Mouse (Mus musculus) G1E (cell line): ENCODE results near the gene Vcpkmt. TPM values are rescaled to one million over a fixed set of nuclear protein-coding genes. Genes with fewer than 3 reads are reported as not detected.

Experiments
- ATAC-seq: 2 replicates; pipeline ENCODE4 v1.8.0; 2016; ENCODE audit warnings: mild to moderate bottlenecking; ENCODE audit not compliant: insufficient number of reproducible peaks, poor library complexity, low FRiP score, severe bottlenecking; ENCODE audit errors: extremely low read depth
- DNase-seq: peaks from one replicate; pipeline ENCODE4 v3.0.0; 2012; ENCODE audit warnings: low spot score
- H3K27me3 ChIP-seq: 2 replicates; pipeline ENCODE4 v1.6.1; 2012; ENCODE audit warnings: mild to moderate bottlenecking, low read length, inconsistent platforms; ENCODE audit not compliant: insufficient read depth
- H3K36me3 ChIP-seq: replicated peaks from 2 replicates; pipeline ENCODE3; 2012; ENCODE audit warnings: mild to moderate bottlenecking, inconsistent platforms
- H3K4me1 ChIP-seq: 2 replicates; pipeline ENCODE4 v1.6.1; 2012; ENCODE audit warnings: low read depth, low read length, inconsistent platforms, mixed read lengths; ENCODE audit not compliant: insufficient read depth
- H3K4me3 ChIP-seq: 2 replicates; pipeline ENCODE4 v1.5.1; 2012; ENCODE audit warnings: low read depth, mild to moderate bottlenecking, inconsistent platforms, low read length, moderate library complexity, mixed read lengths
- H3K9me3 ChIP-seq: replicated peaks from 2 replicates; pipeline ENCODE4 v1.6.1; 2012; ENCODE audit warnings: inconsistent platforms
- CTCF ChIP-seq: IDR thresholded peaks from 2 replicates; pipeline ENCODE4 v1.5.1; 2012; ENCODE audit warnings: low read depth, low read length, inconsistent platforms, mixed read lengths
- GATA1 ChIP-seq: IDR thresholded peaks from 2 replicates; pipeline ENCODE4 v1.6.1; 2012; ENCODE audit warnings: borderline replicate concordance, low read length, inconsistent platforms, mixed read lengths
- GATA2 ChIP-seq: IDR thresholded peaks from 2 replicates; pipeline ENCODE4 v1.6.1; 2012; ENCODE audit warnings: low read depth, low read length, inconsistent platforms, borderline replicate concordance
- POLR2AphosphoS5 ChIP-seq: IDR thresholded peaks from 2 replicates; pipeline ENCODE4 v1.6.1; 2012; ENCODE audit warnings: low read depth, low read length, inconsistent platforms; ENCODE audit not compliant: insufficient replicate concordance
- TAL1 ChIP-seq: conservative IDR thresholded peaks from 2 replicates; pipeline ENCODE4 v1.6.1; 2012; ENCODE audit warnings: low read depth, low read length, inconsistent platforms, mixed read lengths
- polyA plus RNA-seq: library from polyadenylated mRNA; stranded (reverse); fragments of >175 nt; gene quantifications from 2 replicates; pipeline ENCODE4 v1.2.3, GENCODE M21; 2012
- total RNA-seq, 2 experiments: library from RNA; stranded (forward) in 1 of 2; stranded (reverse) in 1 of 2; fragments of 200-1000 nt in 1 of 2; fragments of >200 nt in 1 of 2; fragmentation: Nextera tagmentation in 1 of 2; gene quantifications; 2 replicates each; pipeline ENCODE4 v1.2.3; 2014 to 2017

Vcpkmt gene
- total and polyA plus RNA-seq, 3 experiments = 25.7 to 49.4 (median 34.8) TPM

DNA sequence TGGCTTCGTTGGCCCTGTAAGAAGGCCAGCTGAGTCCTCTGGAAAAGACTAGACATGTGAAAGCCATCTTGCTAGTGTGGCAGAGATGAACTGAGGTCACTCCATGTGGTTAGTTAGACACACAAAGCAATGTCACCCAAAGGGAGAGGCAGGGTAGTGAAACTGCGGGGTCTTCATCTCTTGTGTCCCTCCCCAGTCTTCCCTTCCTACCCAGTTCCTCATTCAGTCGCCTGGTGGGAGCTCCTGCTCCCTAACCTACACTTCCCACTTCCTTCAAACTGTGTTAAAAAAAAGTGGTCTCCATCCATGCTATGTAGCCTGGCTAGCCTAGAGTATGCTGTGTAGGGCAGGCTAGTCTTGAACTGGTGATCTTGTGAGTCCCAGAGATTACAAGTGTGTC lies 50.3 kb downstream of the Vcpkmt start:
- TF ChIP-seq GATA1 (no peak), GATA2 (no peak), POLR2AphosphoS5 (no peak), CTCF (no peak), TAL1 (no peak)
- Histone ChIP-seq H3K27me3 (peaks cover 36% of the 10 kb centered on the region), H3K4me3 (no peak overlapping the region), H3K4me1 (no peaks in the 10 kb centered on the region), H3K9me3 (no peaks in the 10 kb centered on the region), H3K36me3 (no peaks in the 10 kb centered on the region)
- ATAC-seq (no peak), DNase-seq (no peak)

- Histone ChIP-seq H3K4me1 (no peaks in the 10 kb centered on the region), H3K4me3 (no peak overlapping the region), H3K9me3 (no peaks in the 10 kb centered on the region), H3K36me3 (no peaks in the 10 kb centered on the region), H3K27me3 (peaks cover 32% of the 10 kb centered on the region)
- DNase-seq = no peak
- no peak for ATAC-seq
- TF ChIP-seq GATA1 = no peak
- TF ChIP-seq GATA2 = no peak
- no peak for TF ChIP-seq TAL1
- no peak for TF ChIP-seq CTCF
- no peak for TF ChIP-seq POLR2AphosphoS5
These were observed 50.7 kb downstream of the Vcpkmt start for GRCm38 (mm10) chr12:69532091-69532490.

DNA sequence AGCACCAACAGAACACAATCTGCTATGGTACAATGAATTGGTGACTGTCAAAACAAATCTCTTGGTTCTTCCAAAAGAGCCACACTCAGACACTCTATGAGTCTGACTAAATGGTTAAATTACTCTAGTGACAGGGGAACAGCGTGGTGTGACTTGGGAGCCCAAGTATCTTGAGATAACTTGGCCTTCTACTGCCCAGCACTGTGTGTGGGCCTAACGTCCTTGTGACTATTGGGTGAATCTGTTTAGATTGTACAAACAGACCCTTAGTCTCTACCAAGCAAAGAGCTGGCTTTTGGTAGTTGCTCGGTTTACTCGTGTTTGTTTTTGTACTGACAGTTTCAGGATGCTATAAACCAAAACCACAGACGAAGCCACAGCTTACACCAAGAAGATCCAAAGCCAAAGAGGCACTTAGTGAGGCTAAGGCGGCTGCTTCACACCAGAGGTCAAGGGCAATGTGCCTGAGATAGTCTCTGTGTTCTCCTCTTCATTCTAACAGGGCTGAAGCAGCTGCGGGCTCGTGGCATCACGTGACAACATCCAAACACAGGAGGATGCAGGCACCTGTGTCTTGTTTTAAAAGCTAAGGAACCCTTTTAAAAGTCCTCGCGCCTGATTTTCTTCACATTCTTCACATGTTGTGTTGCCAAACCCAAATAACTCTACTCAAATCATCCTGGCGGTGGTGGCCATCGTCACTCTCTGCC lies 53.0 kb downstream of the Vcpkmt start:
- DNase-seq = no peak
- TF ChIP-seq POLR2AphosphoS5 (no peak), GATA1 (no peak), GATA2 (no peak), TAL1 (no peak), CTCF (no peak)
- no peak for ATAC-seq
- Histone ChIP-seq H3K36me3 (no peaks in the 10 kb centered on the region), H3K4me1 (no peaks in the 10 kb centered on the region), H3K9me3 (no peaks in the 10 kb centered on the region), H3K4me3 (no peak overlapping the region), H3K27me3 (peaks cover 24% of the 10 kb centered on the region)

DNA sequence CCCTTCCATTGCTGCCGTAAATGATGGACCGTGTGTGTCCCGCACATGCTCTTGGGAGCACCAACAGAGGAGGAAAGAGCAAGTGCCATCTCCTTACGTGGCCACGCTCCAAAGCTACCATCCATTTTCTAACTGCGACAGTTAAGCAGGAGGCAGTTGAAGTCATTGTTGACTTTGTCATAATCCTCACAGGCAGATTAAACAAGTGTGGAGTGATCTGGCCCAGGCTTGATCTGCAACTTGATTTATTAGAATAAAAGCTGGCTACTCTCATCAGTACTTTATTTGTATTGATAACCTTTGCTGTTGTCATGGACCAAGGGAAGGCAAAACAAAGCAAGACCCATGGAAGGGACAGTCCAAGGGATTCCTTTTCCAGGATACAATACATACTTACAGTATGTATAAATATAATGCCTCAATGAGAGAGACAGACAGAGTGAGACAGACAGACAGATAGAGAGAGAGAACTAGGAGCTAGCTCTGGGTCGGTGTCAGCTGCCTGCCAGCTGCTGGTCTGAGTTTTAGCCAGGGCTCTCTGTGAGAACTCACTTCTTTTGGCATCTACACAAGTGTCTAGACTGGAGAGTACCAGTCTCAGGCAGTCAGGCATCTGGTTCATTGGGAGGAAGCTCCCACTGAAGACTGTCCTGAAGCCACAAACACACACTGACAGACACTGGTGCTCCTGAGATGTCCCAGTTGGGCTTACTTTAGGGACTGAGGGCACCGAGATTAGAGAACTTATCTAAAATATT lies 54.4 kb downstream of the Vcpkmt start:
- no peak for ATAC-seq
- H3K27me3 ChIP-seq = peaks cover 29% of the 10 kb centered on the region

More for the DNA sequence above, 54.4 kb downstream of the Vcpkmt start:
- H3K4me1 ChIP-seq = no peaks in the 10 kb centered on the region
- H3K4me3 ChIP-seq = no peak overlapping the region
- no peaks in the 10 kb centered on the region for H3K36me3 ChIP-seq
- DNase-seq = no peak
- TF ChIP-seq TAL1 (no peak), POLR2AphosphoS5 (no peak), CTCF (no peak), GATA2 (no peak), GATA1 (no peak)
- H3K9me3 ChIP-seq = no peaks in the 10 kb centered on the region

Other genes starting within 250 kb of the Vcpkmt start
- gene Nemf, start 225.9 kb downstream of the Vcpkmt start, total RNA-seq (2014; fragmentation: Nextera tagmentation) = 149 and 150 TPM in 2 replicates
- 103 and 128 TPM in 2 replicates for gene Nemf, start 225.9 kb downstream of the Vcpkmt start, total RNA-seq (2017)
- 2.9 and 4.9 TPM in 2 replicates for gene Nemf, start 225.9 kb downstream of the Vcpkmt start, polyA plus RNA-seq
- gene Arf6, start 210.9 kb downstream of the Vcpkmt start, total RNA-seq (2014; fragmentation: Nextera tagmentation) = 179 and 195 TPM in 2 replicates
- gene Arf6, start 210.9 kb downstream of the Vcpkmt start, total RNA-seq (2017) = 123 and 153 TPM in 2 replicates
- gene Arf6, start 210.9 kb downstream of the Vcpkmt start, polyA plus RNA-seq = 360 and 373 TPM in 2 replicates
- gene Gm9887, start 210.6 kb downstream of the Vcpkmt start, total RNA-seq (2014; fragmentation: Nextera tagmentation) = not detected in 2 replicates
- 0.87 and 0.93 TPM in 2 replicates for gene Gm9887, start 210.6 kb downstream of the Vcpkmt start, total RNA-seq (2017)
- gene Gm9887, start 210.6 kb downstream of the Vcpkmt start, polyA plus RNA-seq = 0.79 and 1.6 TPM in 2 replicates
- gene Sos2, start 98.8 kb upstream of the Vcpkmt start, total RNA-seq (2014; fragmentation: Nextera tagmentation) = 123 and 151 TPM in 2 replicates
- 33.7 and 39.9 TPM in 2 replicates for gene Sos2, start 98.8 kb upstream of the Vcpkmt start, total RNA-seq (2017)
- gene Sos2, start 98.8 kb upstream of the Vcpkmt start, polyA plus RNA-seq = 9.7 and 11.6 TPM in 2 replicates
- 10.1 and 12.9 TPM in 2 replicates for gene L2hgdh, start 141.8 kb upstream of the Vcpkmt start, total RNA-seq (2014; fragmentation: Nextera tagmentation)
- gene L2hgdh, start 141.8 kb upstream of the Vcpkmt start, total RNA-seq (2017) = 18.4 and 21.2 TPM in 2 replicates
- 1.9 and 2.2 TPM in 2 replicates for gene L2hgdh, start 141.8 kb upstream of the Vcpkmt start, polyA plus RNA-seq
- 66.9 and 83.2 TPM in 2 replicates for gene Atp5s, start 141.9 kb upstream of the Vcpkmt start, total RNA-seq (2014; fragmentation: Nextera tagmentation)
- gene Atp5s, start 141.9 kb upstream of the Vcpkmt start, total RNA-seq (2017) = 15.9 and 19.6 TPM in 2 replicates
- gene Atp5s, start 141.9 kb upstream of the Vcpkmt start, polyA plus RNA-seq = 8.2 and 12.1 TPM in 2 replicates
- not detected in 2 replicates for gene Cdkl1, start 208.2 kb upstream of the Vcpkmt start, total RNA-seq (2014; fragmentation: Nextera tagmentation)
- gene Cdkl1, start 208.2 kb upstream of the Vcpkmt start, total RNA-seq (2017) = 0.70 TPM in 1 of 2 replicates, not detected in the other
- gene Cdkl1, start 208.2 kb upstream of the Vcpkmt start, polyA plus RNA-seq = not detected in 2 replicates